Mouse (Mus musculus): ENCODE data around the gene Ttc33. TPM values are rescaled to one million over a fixed set of nuclear protein-coding genes. Genes with fewer than 3 reads are reported as not detected.

Ttc33 gene
- total and polyA plus RNA-seq, 3 experiments, result 21.0 to 26.2 TPM; not detected in 1

- TF ChIP-seq SMC3 (IDR thresholded peaks at IDR 0.05; ENCODE audit: low read depth, low read length) (no peak), MAX (IDR thresholded peaks at IDR 0.05; ENCODE audit: low read length) (no peak), GATA1 (IDR thresholded peaks at IDR 0.05; ENCODE audit: low read depth, low read length) (peak; percentile 98), KAT2A (conservative IDR thresholded peaks at IDR 0.05; ENCODE audit: low read depth, low read length) (no peak), UBTF (IDR thresholded peaks at IDR 0.05; ENCODE audit: borderline replicate concordance, insufficient read depth, low read depth, low read length) (no peak), MXI1 (IDR thresholded peaks at IDR 0.05; ENCODE audit: low read depth, low read length) (peak; percentile 22; the same call in 1 of the 2 replicates), NELFE (IDR thresholded peaks at IDR 0.05; ENCODE audit: low read depth, low read length) (no peak), ZKSCAN1 (IDR thresholded peaks at IDR 0.05; ENCODE audit: low read depth, low read length) (no peak), MEF2A (IDR thresholded peaks at IDR 0.05; ENCODE audit: extremely low read depth, insufficient replicate concordance, low read depth, low read length, poor library complexity, severe bottlenecking) (no peak), NRF1 (IDR thresholded peaks at IDR 0.05; ENCODE audit: insufficient read depth, low read depth, low read length, poor library complexity, severe bottlenecking) (no peak), RAD21 (IDR thresholded peaks at IDR 0.05; ENCODE audit: low read depth, low read length) (no peak)
Observed at GRCm38 (mm10) chr15:5138021-5138856, 47.1 kb upstream of the Ttc33 start (continued).

- peak overlapping the region; percentile 16 to 40; a peak in 3 of 4 replicates for H3K4me3 ChIP-seq (ENCODE audit: control insufficient read depth in 1 of 2, insufficient read depth in 1 of 2, low read depth in 2 of 2, low read length in 2 of 2)
- no peak for TF ChIP-seq MXI1 (IDR thresholded peaks at IDR 0.05; ENCODE audit: low read depth, low read length)
- peak; percentile 11; the same call in 1 of the 2 replicates for TF ChIP-seq MAX (IDR thresholded peaks at IDR 0.05; ENCODE audit: low read length)
- TF ChIP-seq SIN3A (IDR thresholded peaks at IDR 0.05; ENCODE audit: low read length), result peak; percentile 34; the same call in 1 of the 2 replicates
- TF ChIP-seq NELFE (IDR thresholded peaks at IDR 0.05; ENCODE audit: low read depth, low read length), result 0 out of 2 replicates have a peak, but pooled peaks have one; percentile 15
- TF ChIP-seq HCFC1 (IDR thresholded peaks at IDR 0.05; ENCODE audit: low read depth, low read length), result no peak
- TF ChIP-seq CTCF (IDR thresholded peaks at IDR 0.05 in 2 of 3, conservative IDR thresholded peaks at IDR 0.05 in 1 of 3; ENCODE audit: control insufficient read depth in 1 of 3, insufficient read depth in 1 of 3, low read depth in 2 of 3, low read length in 3 of 3, poor library complexity in 1 of 3, severe bottlenecking in 1 of 3), result no peak
- 0 out of 2 replicates have a peak, but pooled peaks have one; percentile 14 for TF ChIP-seq MAFK (IDR thresholded peaks at IDR 0.05; ENCODE audit: borderline replicate concordance, low read depth, low read length)
- TF ChIP-seq EP300 (IDR thresholded peaks at IDR 0.05; ENCODE audit: low read depth in 1 of 2, low read length in 2 of 2), result peak; percentile 57 to 78
- 0 out of 2 replicates have a peak, but pooled peaks have one; percentile 41 for TF ChIP-seq BHLHE40 (IDR thresholded peaks at IDR 0.05; ENCODE audit: borderline replicate concordance, low read depth, low read length)
- no peak for TF ChIP-seq ELF1 (IDR thresholded peaks at IDR 0.05; ENCODE audit: low read depth, low read length)
- TF ChIP-seq E2F4 (IDR thresholded peaks at IDR 0.05; ENCODE audit: borderline replicate concordance, low read depth, low read length), result no peak
- no peak for TF ChIP-seq USF1 (IDR thresholded peaks at IDR 0.05; ENCODE audit: low read depth, low read length)
- no peak for TF ChIP-seq KAT2A (conservative IDR thresholded peaks at IDR 0.05; ENCODE audit: low read depth, low read length)
- no peak for TF ChIP-seq RAD21 (IDR thresholded peaks at IDR 0.05; ENCODE audit: low read depth, low read length)
- TF ChIP-seq ETS1 (IDR thresholded peaks at IDR 0.05; ENCODE audit: low read depth, low read length), result peak; percentile 28; the same call in 1 of the 2 replicates
- 0 out of 2 replicates have a peak, but pooled peaks have one; percentile 8 for TF ChIP-seq TCF12 (IDR thresholded peaks at IDR 0.05; ENCODE audit: low read depth, low read length)
- no peak for TF ChIP-seq NRF1 (IDR thresholded peaks at IDR 0.05; ENCODE audit: insufficient read depth, low read depth, low read length, poor library complexity, severe bottlenecking)
- TF ChIP-seq TBP (IDR thresholded peaks at IDR 0.05; ENCODE audit: low read depth, low read length), result no peak
- TF ChIP-seq MYB (IDR thresholded peaks at IDR 0.05; ENCODE audit: low read depth, low read length), result peak; percentile 46
- TF ChIP-seq RCOR1 (IDR thresholded peaks at IDR 0.05; ENCODE audit: low read depth, low read length), result peak; percentile 32; the same call in 1 of the 2 replicates
- TF ChIP-seq ZKSCAN1 (IDR thresholded peaks at IDR 0.05; ENCODE audit: low read depth, low read length), result no peak
- peak; percentile 81 for TF ChIP-seq GATA1 (IDR thresholded peaks at IDR 0.05; ENCODE audit: low read depth, low read length)
- no peaks in the 10 kb centered on the region for H3K27me3 ChIP-seq (ENCODE audit: control insufficient read depth in 1 of 2, insufficient read depth in 2 of 2, low read length in 2 of 2)
- H3K79me2 ChIP-seq (ENCODE audit: control insufficient read depth, insufficient read depth, low read length, poor library complexity), result peaks cover 7% of the 10 kb centered on the region
- peaks cover 23 to 29% of the 10 kb centered on the region in 2 experiments for H3K4me1 ChIP-seq (ENCODE audit: control insufficient read depth in 1 of 2, insufficient read depth in 2 of 2, low read length in 2 of 2)
- peaks cover 0 to 33% of the 10 kb centered on the region in 2 experiments; a peak in 2 of 4 replicates for H3K36me3 ChIP-seq (ENCODE audit: control insufficient read depth in 1 of 2, insufficient read depth in 2 of 2, low read length in 2 of 2)
- DNase-seq (ENCODE audit: low read depth, low spot score), result no peak
- H3K27ac ChIP-seq (ENCODE audit: control insufficient read depth, low read depth, low read length), result peak overlapping the region; percentile 95
- H3K9ac ChIP-seq (ENCODE audit: control insufficient read depth, low read depth, low read length, poor library complexity, severe bottlenecking), result peak overlapping the region; percentile 51
- no peaks in the 10 kb centered on the region for H3K9me3 ChIP-seq (replicated peaks; ENCODE audit: insufficient read depth, low read length)
Observed at GRCm38 (mm10) chr15:5139366-5139765, 46.0 kb upstream of the Ttc33 start.
